Mouse (Mus musculus): ENCODE measurements around the gene Polr2c. TPM values are rescaled to one million over a fixed set of nuclear protein-coding genes. Genes with fewer than 3 reads are reported as not detected.

Gene Polr2c
- polyA plus RNA-seq (2016; fragmentation: Nextera tagmentation; extraction: Ambion mirVana) = 161 and 173 TPM in 2 replicates

GRCm38 (mm10) chr8:94857346-94858173 lies at the start of gene Polr2c:
Polr2c (plus strand) TSS chr8:94857450.
- peak; percentile 75 for ATAC-seq (ENCODE audit: insufficient number of reproducible peaks, insufficient read depth, low FRiP score, low TSS enrichment, low read depth)
- H3K4me2 ChIP-seq = peak within 1 kb of the TSS; percentile 71
- no peaks in the 10 kb centered on the region for H3K27me3 ChIP-seq
- WGBS = 1% methylated on average over 68 of the region's 68 CpGs
- H3K4me1 ChIP-seq (replicated peaks) = peaks cover 13% of the 10 kb centered on the region
- peak within 1 kb of the TSS; percentile 97 for H3K4me3 ChIP-seq (replicated peaks)
- no peaks in the 10 kb centered on the region for H3K9me3 ChIP-seq
- peak within 1 kb of the TSS; percentile 92 for H3K9ac ChIP-seq (replicated peaks)
- peak within 1 kb of the TSS; percentile 72 for H3K27ac ChIP-seq
- peaks cover 51% of the 10 kb centered on the region for H3K36me3 ChIP-seq

- Histone ChIP-seq H3K9me3 (no peaks in the 10 kb centered on the region), H3K27ac (no peak overlapping the region), H3K4me1 (replicated peaks) (no peaks in the 10 kb centered on the region), H3K36me3 (no peaks in the 10 kb centered on the region), H3K4me2 (no peak overlapping the region), H3K27me3 (no peaks in the 10 kb centered on the region), H3K9ac (replicated peaks) (no peak overlapping the region), H3K4me3 (replicated peaks) (no peak overlapping the region)
- WGBS = 71% methylated on average over 7 of the region's 7 CpGs
- ATAC-seq (ENCODE audit: insufficient number of reproducible peaks, insufficient read depth, low FRiP score, low TSS enrichment, low read depth) = no peak
Observed at GRCm38 (mm10) chr8:94807506-94807905, 49.7 kb upstream of the Polr2c start.

GRCm38 (mm10) chr8:94808372-94808771 lies 48.9 kb upstream of the Polr2c start:
- Histone ChIP-seq H3K4me2 (no peak overlapping the region), H3K27ac (no peak overlapping the region), H3K9me3 (no peaks in the 10 kb centered on the region), H3K4me3 (replicated peaks) (no peak overlapping the region), H3K27me3 (no peaks in the 10 kb centered on the region), H3K9ac (replicated peaks) (no peak overlapping the region), H3K4me1 (replicated peaks) (no peaks in the 10 kb centered on the region), H3K36me3 (no peaks in the 10 kb centered on the region)
- ATAC-seq (ENCODE audit: insufficient number of reproducible peaks, insufficient read depth, low FRiP score, low TSS enrichment, low read depth) = no peak
- WGBS = 78% methylated on average over 6 of the region's 6 CpGs

GRCm38 (mm10) chr8:94810153-94810552 lies 47.1 kb upstream of the Polr2c start, which contains the start of gene Ccl17:
Ccl17 (plus strand) TSS chr8:94810453.
- Histone ChIP-seq H3K9me3 (no peaks in the 10 kb centered on the region), H3K27me3 (no peaks in the 10 kb centered on the region), H3K9ac (replicated peaks) (no peak within 1 kb of the TSS), H3K36me3 (no peaks in the 10 kb centered on the region), H3K4me3 (replicated peaks) (no peak within 1 kb of the TSS), H3K4me1 (replicated peaks) (no peaks in the 10 kb centered on the region), H3K27ac (no peak within 1 kb of the TSS), H3K4me2 (no peak within 1 kb of the TSS)
- WGBS = 61% methylated on average over 3 of the region's 3 CpGs
- ATAC-seq (ENCODE audit: insufficient number of reproducible peaks, insufficient read depth, low FRiP score, low TSS enrichment, low read depth) = no peak

GRCm38 (mm10) chr8:94810855-94811254 lies 46.4 kb upstream of the Polr2c start:
- Histone ChIP-seq H3K27ac (no peak overlapping the region), H3K4me3 (replicated peaks) (no peak overlapping the region), H3K36me3 (no peaks in the 10 kb centered on the region), H3K27me3 (no peaks in the 10 kb centered on the region), H3K4me1 (replicated peaks) (no peaks in the 10 kb centered on the region), H3K4me2 (no peak overlapping the region), H3K9me3 (no peaks in the 10 kb centered on the region), H3K9ac (replicated peaks) (no peak overlapping the region)
- no peak for ATAC-seq (ENCODE audit: insufficient number of reproducible peaks, insufficient read depth, low FRiP score, low TSS enrichment, low read depth)
- WGBS = 77% methylated on average over 5 of the region's 5 CpGs

- Histone ChIP-seq H3K27ac (no peak overlapping the region), H3K4me1 (replicated peaks) (no peaks in the 10 kb centered on the region), H3K36me3 (no peaks in the 10 kb centered on the region), H3K4me2 (no peak overlapping the region), H3K9me3 (no peaks in the 10 kb centered on the region), H3K27me3 (no peaks in the 10 kb centered on the region), H3K9ac (replicated peaks) (no peak overlapping the region), H3K4me3 (replicated peaks) (no peak overlapping the region)
- 65% methylated on average over 6 of the region's 6 CpGs for WGBS
- no peak for ATAC-seq (ENCODE audit: insufficient number of reproducible peaks, insufficient read depth, low FRiP score, low TSS enrichment, low read depth)
Observed at GRCm38 (mm10) chr8:94811654-94812053, 45.6 kb upstream of the Polr2c start.

- Histone ChIP-seq H3K9ac (replicated peaks) (0 out of 2 replicates have a peak overlapping the region, but pooled peaks have one; percentile 6), H3K27ac (no peak overlapping the region), H3K4me1 (replicated peaks) (no peaks in the 10 kb centered on the region), H3K4me3 (replicated peaks) (no peak overlapping the region), H3K4me2 (peak overlapping the region; percentile 40), H3K27me3 (no peaks in the 10 kb centered on the region), H3K9me3 (no peaks in the 10 kb centered on the region), H3K36me3 (no peaks in the 10 kb centered on the region)
- ATAC-seq (ENCODE audit: insufficient number of reproducible peaks, insufficient read depth, low FRiP score, low TSS enrichment, low read depth) = no peak
- 30% methylated on average over 6 of the region's 6 CpGs for WGBS
Observed at GRCm38 (mm10) chr8:94812645-94813098, 44.6 kb upstream of the Polr2c start.

GRCm38 (mm10) chr8:94814556-94814955 lies 42.7 kb upstream of the Polr2c start:
- Histone ChIP-seq H3K4me2 (no peak overlapping the region), H3K9ac (replicated peaks) (no peak overlapping the region), H3K4me1 (replicated peaks) (no peaks in the 10 kb centered on the region), H3K9me3 (no peaks in the 10 kb centered on the region), H3K4me3 (replicated peaks) (no peak overlapping the region), H3K36me3 (peaks cover 2% of the 10 kb centered on the region; the same call in 1 of the 2 replicates), H3K27me3 (no peaks in the 10 kb centered on the region), H3K27ac (no peak overlapping the region)
- no peak for ATAC-seq (ENCODE audit: insufficient number of reproducible peaks, insufficient read depth, low FRiP score, low TSS enrichment, low read depth)
- 0% methylated on average over 1 of the region's 1 CpGs for WGBS

GRCm38 (mm10) chr8:94817933-94818332 lies 39.3 kb upstream of the Polr2c start:
- WGBS = 90% methylated on average over 11 of the region's 11 CpGs
- no peaks in the 10 kb centered on the region for H3K9me3 ChIP-seq
- ATAC-seq (ENCODE audit: insufficient number of reproducible peaks, insufficient read depth, low FRiP score, low TSS enrichment, low read depth) = no peak
- H3K36me3 ChIP-seq = peaks cover 34% of the 10 kb centered on the region
- H3K4me3 ChIP-seq (replicated peaks) = no peak overlapping the region
- H3K27ac ChIP-seq = no peak overlapping the region
- H3K27me3 ChIP-seq = no peaks in the 10 kb centered on the region
- no peak overlapping the region for H3K9ac ChIP-seq (replicated peaks)
- no peaks in the 10 kb centered on the region for H3K4me1 ChIP-seq (replicated peaks)
- H3K4me2 ChIP-seq = no peak overlapping the region

- WGBS = 83% methylated on average over 6 of the region's 6 CpGs
Observed at GRCm38 (mm10) chr8:94819671-94820179, 37.5 kb upstream of the Polr2c start.

GRCm38 (mm10) chr8:94820553-94820952 lies 36.7 kb upstream of the Polr2c start:
- H3K4me2 ChIP-seq = no peak overlapping the region
- H3K9ac ChIP-seq (replicated peaks) = no peak overlapping the region
- no peaks in the 10 kb centered on the region for H3K9me3 ChIP-seq
- H3K4me1 ChIP-seq (replicated peaks) = no peaks in the 10 kb centered on the region
- no peaks in the 10 kb centered on the region for H3K27me3 ChIP-seq
- H3K27ac ChIP-seq = no peak overlapping the region
- peaks cover 59% of the 10 kb centered on the region for H3K36me3 ChIP-seq
- no peak overlapping the region for H3K4me3 ChIP-seq (replicated peaks)
- 82% methylated on average over 7 of the region's 7 CpGs for WGBS
- ATAC-seq (ENCODE audit: insufficient number of reproducible peaks, insufficient read depth, low FRiP score, low TSS enrichment, low read depth) = no peak

More at GRCm38 (mm10) chr8:94819671-94820179, 37.5 kb upstream of the Polr2c start:
- Histone ChIP-seq H3K27me3 (no peaks in the 10 kb centered on the region), H3K9me3 (no peaks in the 10 kb centered on the region), H3K27ac (no peak overlapping the region), H3K4me2 (no peak overlapping the region), H3K9ac (replicated peaks) (no peak overlapping the region), H3K4me3 (replicated peaks) (no peak overlapping the region), H3K4me1 (replicated peaks) (no peaks in the 10 kb centered on the region), H3K36me3 (peaks cover 52% of the 10 kb centered on the region)
- ATAC-seq (ENCODE audit: insufficient number of reproducible peaks, insufficient read depth, low FRiP score, low TSS enrichment, low read depth) = no peak
